Mouse (Mus musculus): ENCODE results near the gene Gad2. TPM values are rescaled to one million over a fixed set of nuclear protein-coding genes. Genes with fewer than 3 reads are reported as not detected.
"Not testable (repeated sequence)": the region's sequence is repeated elsewhere in the genome, so short reads cannot be mapped to it uniquely, and the experiment has no call there.

Gad2 gene
- total RNA-seq (2022) = under 1 TPM in 1 of 4 experiments, not detected in 3; 0.05 TPM

DNA sequence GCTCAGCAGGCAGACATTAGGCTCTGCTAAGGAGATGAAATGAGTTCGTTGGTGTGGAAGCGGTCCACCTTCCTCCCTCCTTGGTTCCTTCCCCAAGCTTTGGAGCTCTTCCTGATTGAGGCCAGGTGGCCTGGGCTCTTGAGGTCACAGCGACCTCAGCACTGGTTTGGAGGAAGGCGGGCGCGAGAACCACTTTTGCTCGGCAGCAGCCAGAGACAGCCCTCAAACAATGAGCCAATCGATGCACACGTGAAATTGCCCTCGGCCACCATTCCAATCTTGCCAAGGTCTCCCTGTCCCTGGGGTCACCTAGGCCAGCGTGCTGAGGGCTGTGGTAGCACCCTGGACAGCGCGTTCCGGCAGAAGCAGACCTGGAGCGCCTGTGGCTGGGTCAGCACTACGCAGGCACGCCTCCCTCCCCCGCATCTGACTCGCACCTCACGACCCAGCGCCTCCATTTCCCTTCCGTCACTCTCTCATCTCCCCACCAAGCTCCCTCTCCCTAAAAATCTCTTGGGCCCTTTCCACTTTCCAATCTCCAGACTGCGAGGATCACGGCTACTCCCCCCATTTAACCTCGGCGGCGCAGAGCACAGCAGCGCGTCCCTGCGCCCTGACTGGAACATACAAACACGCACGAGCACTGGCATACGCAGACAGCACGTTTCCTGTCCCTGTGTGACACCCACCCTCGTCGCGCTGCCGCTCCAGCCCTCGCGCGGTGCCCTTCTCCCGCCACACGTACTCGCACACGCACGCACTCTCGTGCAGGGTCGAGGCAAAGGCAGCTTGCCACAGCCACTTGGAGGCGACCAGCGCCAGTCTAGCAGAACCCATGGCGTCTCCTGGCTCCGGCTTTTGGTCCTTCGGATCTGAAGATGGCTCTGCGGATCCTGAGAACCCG is at the start of gene Gad2:
Gad2 (plus strand) TSS at position 378 of the 904 bp plus-strand sequence.
- DNase-seq (ENCODE audit: low spot score in 2 of 2) = no peak

DNA sequence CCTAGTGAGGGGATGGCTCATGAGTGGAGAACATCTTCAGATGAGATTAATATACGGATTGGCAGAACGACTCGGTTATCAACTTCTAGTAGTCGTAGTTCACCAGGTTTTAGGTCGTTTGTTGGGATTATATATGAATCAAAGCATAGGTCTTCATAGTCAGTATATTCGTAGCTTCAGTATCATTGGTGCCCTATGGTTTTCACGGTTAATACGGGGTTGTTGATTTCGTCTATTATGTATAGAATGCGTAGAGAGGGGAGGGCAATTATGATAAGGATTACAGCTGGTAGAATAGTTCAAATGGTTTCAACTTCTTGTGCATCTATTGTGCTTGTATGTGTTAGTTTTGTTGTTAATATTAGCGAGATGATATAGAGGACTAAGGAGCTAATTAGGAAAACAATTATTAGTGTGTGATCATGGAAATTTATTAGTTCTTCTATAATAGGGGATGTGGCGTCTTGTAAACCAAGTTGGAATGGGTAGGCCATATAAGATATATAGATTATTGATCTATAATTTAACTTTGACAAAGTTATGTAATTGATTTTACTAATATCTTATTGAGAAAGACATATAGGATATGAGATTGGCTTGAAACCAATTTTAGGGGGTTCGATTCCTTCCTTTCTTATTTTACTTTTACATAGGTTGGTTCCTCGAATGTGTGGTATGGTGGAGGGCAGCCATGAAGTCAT is 34.4 kb upstream of the Gad2 start:
- not testable (repeated sequence) for DNase-seq (ENCODE audit: low spot score in 2 of 2)

DNA sequence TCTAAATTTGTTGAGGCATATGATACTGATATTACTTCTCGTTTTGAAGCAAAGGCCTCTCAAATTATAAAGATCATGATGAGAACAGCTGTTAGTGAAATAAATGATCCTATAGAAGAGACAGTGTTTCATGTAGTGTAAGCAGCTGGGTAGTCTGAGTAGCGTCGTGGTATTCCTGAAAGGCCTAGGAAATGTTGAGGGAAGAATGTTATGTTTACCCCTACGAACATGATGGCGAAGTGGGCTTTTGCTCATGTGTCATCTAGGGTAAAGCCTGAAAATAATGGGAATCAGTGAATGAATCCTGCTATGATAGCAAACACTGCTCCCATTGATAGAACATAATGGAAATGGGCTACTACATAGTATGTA is 33.8 kb upstream of the Gad2 start:
- not testable (repeated sequence) for DNase-seq (ENCODE audit: low spot score in 2 of 2)

DNA sequence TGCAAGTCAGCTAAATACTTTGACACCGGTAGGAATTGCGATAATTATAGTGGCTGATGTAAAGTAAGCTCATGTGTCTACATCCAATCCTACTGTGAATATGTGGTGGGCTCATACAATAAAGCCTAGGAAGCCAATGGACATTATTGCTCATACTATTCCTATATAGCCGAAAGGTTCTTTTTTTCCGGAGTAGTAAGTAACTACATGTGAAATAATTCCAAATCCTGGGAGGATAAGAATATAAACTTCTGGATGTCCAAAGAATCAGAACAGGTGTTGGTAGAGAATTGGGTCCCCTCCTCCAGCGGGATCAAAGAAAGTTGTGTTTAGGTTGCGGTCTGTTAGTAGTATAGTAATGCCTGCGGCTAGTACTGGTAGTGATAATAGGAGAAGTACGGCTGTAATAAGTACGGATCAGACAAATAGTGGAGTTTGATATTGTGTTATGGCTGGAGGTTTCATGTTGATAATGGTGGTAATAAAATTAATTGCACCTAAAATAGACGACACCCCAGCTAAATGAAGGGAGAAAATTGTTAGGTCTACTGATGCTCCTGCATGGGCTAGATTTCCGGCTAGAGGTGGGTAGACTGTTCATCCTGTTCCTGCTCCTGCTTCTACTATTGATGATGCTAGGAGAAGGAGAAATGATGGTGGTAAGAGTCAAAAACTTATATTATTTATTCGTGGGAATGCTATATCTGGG is 33.2 kb upstream of the Gad2 start:
- DNase-seq (ENCODE audit: low spot score in 2 of 2) = not testable (repeated sequence)

DNA sequence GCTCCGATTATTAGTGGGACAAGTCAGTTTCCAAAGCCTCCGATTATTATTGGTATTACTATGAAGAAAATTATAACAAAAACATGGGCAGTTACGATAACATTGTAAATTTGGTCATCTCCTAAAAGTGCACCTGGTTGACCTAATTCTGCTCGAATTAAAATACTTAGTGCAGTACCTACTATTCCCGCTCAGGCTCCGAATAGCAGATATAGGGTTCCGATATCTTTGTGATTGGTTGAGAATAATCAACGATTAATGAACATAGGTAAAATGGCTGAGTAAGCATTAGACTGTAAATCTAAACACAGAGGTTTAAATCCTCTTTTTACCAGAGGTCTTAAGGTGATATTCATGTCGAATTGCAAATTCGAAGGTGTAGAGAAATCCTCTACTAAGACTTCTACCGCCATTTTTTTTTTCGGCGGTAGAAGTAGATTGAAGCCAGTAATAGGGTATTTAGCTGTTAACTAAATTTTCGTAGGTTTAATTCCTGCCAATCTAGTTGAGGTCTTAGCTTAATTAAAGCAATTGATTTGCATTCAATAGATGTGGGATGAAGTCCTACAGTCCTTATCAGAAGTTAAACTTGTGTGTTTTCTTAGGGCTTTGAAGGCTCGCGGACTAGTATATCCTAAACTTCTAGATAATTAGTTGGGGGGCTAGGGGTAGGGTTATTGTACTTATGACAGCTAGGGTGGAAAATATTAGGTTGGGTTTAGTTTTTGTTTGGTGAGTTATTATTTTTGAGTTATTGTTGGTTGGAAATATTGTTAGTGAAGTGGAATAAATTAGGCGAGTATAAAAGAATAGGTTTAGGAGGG is 32.4 kb upstream of the Gad2 start:
- DNase-seq (ENCODE audit: low spot score in 2 of 2) = not testable (repeated sequence)

DNA sequence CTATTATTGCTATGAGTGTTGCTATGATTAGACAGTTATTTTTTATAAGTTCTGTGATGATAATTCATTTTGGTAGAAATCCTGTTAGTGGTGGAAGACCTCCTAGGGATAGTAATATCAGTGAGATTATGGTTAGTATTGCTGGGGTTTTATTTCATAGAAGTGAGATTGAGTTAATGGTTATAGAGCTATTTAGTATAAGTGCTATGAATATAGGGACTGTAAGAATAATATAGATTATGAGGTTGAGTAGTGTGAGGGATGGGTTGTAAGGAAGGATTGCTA is 31.9 kb upstream of the Gad2 start:
- no peak for DNase-seq (ENCODE audit: low spot score in 2 of 2)

DNA sequence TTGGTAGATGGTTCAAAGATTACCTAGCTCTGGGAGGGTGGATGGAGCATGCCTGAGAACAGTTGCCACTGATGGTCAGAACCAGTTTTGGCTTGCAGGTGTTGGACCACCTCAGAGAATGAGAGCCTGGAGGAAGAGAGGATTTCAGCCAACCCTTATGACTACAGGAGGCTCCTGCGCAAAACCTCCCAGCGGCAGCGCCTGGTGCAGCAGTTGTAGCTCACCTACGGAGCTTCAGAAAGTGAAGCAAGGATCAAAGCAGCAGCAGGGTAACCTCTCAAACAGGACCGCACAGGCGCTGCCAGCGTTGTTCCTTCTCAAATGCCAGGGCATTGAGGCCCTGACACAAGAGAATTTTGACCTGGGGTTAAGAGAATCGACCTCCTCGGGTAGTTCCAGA is 4.1 kb upstream of the Gad2 start:
- no peak for DNase-seq (ENCODE audit: low spot score in 2 of 2)

DNA sequence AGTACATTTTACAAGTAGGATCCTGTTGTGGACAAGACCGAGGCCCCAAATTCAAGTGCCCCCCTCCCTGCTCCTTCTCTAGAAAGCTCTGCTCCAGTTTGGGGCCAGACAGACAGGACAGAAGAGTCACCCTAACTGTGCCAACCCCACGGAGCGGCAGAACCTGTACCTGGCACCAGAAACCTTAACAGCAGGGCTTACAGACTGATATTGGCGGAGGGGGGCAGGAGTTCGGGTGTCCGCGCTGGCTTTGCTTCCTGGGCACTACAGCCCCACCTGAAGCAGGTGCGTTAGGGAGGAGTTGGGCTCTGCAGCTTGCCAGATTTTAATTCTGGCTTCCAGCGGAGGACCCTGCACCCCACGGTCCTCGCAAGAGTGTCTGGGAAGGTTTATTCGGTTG is 2.6 kb upstream of the Gad2 start:
- no peak for DNase-seq (ENCODE audit: low spot score in 2 of 2)

DNA sequence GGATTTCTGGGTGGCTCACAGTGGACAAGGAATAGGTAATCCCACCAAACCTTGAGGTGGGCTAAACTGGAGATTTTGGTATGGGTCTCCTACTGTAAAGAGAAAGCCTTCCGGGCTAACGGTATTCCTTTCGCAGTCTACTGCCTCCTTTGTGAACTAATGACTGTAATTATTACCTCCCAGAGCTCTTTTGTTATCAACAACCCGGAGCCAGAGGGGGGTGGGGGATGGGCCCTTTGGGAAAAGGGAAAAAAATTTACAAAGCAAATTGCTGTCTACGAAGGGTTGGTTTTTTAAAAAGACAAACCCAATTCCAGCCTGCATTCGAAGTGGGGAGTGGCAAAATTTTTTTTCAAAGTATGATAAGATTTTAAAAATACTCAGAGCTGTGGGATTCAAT is 2.0 kb upstream of the Gad2 start:
- DNase-seq (ENCODE audit: low spot score in 2 of 2) = no peak

DNA sequence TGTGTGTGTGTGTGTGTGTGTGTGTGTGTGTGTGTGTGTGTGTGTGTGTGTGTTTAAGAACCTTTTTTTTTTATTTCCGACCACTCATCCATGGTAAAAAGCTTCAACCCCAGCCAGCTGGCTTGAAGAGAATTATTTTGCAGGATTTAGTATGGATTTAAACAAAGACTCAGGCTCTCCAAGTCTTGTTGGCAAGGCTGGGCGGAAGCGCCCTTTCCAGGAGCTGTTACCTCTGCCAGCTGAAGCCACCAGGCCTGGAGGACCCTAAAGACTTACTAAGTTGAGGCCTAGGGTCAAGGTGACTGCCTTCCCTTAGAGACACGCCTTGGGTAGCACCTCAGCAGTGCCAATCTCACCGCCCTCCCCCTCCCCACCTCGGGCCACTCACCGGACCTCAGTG is 1.5 kb upstream of the Gad2 start:
- DNase-seq (ENCODE audit: low spot score in 2 of 2) = no peak

DNA sequence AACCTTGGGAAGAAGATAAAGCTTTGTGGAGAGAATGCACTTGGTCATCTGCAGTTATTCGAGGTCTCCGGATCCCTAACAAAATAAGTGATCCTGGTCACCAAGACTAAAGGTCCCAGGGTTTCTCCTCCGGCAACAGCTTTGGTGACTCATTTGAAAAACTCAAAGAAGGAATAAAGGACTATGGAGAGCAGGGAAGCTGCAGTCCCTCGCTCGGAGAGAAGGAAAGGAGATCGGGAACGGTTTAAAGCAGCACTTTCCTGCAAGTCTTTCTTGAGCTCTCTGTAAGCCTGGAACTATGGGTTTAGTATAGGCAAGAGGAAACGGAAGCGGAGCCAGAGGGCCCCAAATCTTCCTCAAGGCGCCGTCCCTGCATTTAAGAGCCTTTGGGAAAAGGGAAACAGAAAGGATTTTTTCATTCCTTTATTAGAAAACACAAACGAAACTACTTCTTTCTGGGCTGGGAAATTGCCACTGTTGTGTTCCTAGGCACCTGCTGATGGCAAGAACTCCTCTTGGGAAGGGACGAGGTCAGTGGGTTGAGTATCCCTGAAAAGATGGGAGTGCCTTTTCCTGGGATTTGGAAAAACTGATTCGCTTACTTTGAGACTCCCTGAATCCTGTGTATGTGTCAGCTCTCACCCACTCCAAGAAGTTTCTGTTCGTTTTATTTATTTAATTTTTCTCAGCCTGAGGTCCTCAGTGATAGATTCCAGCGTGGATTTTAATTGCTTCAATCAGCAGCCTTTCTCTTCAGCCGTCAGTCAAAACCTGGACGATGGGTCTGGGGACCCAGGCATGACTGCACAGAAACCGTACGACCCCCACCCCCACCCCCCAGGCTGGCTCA is 802 bp upstream of the Gad2 start:
- no peak for DNase-seq (ENCODE audit: low spot score in 2 of 2)

DNA sequence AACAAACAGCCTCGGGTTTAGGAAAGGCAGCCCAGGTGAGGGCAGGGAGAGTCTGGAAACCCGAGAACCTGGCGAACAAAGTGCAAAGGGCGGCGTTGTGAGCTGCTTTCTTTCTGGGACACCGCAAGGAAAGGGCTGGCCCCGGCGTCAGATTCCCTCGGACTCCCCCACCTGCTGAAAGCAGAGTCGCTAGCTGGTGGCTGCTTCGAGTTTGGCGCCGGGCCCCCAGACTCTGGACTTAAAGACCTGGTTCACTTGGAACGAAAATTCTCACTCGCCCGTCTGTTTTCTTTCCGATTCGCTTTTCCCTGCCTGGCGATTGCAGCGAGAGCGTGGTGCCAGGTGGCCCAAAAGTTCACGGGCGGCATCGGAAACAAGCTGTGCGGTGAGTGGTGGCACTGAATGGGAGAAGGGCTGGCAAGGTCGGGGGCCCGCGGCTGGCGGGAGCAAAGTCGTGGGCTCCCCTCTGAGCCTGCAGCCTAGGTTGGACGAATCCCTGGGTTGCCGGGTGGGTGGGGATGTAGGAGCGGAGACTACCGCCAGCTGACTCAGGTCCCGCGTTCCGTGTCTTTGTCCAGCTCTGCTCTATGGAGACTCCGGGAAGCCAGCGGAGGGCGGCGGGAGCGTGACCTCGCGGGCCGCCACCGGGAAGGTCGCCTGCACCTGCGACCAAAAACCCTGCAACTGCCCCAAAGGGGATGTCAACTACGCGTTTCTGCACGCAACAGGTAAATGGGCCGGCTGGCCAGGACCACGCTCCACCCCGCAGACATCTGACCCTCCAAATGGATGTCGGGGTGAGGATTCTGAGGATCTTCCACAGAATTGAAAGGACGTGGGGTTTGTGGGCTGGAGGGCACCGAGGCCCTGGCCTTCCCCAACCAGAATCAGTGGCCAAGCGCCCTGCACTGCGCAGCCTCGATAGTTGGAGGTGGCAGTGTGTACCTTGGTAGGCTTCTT is 1.4 kb downstream of the Gad2 start:
- no peak for DNase-seq (ENCODE audit: low spot score in 2 of 2)

DNA sequence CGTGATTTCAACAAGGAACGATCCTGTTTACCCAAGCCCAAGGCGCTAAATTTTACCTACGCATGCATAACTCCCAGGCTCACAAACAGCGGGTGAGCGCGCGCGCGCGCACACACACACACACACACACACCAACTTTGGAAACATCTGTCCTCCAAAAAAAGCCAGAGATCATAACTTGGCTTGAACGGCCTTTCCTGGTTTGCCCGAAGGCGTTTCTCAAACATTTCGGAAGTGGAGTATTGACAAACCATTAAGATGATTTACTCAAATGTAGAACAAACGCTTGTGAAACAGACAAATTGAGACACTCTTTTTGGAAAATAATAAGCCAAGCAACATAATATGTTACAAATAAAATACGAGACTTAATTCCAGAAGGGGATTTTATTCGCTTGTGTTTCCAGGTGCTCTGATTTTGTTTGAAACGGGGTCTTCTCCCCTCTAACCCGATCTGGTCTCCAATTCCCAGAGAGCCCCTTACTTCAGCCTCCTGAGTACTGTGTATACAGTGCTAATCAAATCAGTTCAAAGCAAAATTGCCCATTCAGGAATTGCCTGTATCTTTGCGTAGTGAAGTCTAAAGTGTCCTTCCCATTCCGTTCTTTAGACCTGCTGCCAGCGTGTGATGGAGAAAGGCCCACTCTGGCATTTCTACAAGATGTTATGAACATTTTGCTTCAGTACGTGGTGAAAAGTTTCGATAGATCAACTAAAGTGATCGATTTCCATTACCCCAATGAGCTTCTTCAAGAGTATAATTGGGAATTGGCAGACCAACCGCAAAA is 2.4 kb downstream of the Gad2 start:
- no peak for DNase-seq (ENCODE audit: low spot score in 2 of 2)

DNA sequence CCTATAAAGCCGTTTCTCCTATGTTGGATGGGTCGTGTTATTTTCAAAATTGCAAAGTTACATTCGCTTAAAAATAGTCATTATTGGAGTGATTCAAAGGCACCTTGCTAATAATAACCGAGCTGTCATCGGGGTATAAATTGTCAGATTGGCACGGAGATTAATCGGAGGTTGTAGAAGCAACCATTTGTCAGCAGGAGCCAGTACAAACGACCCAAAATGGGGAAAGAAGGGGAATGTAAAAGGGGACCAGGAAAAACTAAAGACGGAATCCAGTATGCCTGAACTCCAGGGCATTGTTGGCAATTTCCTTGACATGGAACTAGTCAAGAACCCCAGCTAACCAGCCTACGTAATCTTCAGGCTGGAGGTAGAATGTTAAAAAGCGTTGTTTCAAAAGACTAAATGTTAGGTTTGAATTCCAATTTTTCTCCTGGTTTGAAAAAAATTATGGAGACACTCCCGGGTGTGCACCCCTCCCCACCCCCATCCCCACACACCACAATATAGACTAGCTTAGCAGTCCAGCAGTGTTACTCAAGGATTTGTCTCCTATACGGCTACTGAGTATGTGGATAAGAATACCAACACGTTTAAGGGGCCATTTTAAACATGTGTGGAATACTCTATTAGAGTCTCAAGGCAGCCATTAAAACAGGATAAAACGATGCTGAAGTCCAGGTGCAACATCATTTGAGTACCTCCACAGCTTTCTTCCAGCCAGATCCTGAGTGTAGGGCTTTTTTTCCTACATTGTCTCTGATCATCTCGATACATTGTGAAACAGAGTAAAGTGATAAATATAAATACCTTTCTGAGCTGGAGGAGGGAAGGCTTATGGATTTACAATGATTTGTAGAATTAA is 3.3 kb downstream of the Gad2 start:
- no peak for DNase-seq (ENCODE audit: low spot score in 2 of 2)

DNA sequence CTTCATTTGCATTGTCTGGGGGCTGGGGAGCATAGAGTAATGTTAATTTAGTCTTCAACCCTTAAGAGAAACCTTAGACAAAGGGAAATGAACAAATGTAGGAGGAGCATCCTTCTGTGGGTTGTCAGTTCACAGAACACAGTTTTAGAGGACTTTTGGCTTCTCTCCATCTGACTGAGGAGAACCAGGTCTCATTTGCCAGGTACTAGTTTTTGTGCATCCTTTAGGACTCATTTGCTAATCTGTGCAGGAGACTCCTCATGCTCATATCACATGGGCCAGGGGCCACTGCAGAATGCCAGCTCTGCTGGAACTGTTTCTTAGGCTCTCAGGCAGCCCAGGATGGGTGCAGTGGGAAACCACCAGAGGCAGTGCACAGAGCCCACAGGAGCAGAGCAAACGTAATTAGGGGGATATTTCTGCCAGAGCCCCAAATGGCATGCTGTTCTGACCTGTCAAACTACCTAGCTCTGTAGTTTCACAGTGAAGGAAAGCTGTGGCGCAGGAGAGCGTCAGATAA is 5.2 kb downstream of the Gad2 start:
- no peak for DNase-seq (ENCODE audit: low spot score in 2 of 2)

DNA sequence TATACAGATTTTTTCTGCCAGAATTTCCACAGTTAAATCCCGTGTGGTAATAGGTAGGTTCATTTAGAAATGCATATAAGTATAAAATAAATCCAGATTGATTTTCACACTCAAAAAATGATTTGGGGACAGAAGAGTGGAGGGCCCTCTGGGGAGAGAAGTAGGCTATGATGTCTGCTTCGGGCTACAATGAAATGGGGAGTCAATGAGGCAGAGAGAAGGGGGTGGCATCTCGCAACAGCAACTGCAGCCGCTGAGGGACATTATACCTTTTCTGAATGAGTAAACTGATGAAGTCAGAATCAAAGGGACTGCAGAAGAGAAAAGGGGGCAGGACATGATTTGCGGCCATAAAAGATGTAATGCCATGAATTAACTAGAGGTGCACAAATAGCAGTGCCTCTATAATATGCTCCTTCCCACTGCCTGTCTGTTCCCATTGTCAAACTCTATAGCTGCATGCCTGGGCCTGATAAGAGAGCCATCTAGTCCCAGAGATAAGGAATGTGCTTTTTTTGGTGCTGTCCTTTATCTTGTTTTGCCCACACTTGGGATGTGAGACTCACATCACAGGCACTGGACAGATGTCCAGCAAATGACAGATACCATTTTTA is 5.9 kb downstream of the Gad2 start:
- DNase-seq (ENCODE audit: low spot score in 2 of 2) = no peak

DNA sequence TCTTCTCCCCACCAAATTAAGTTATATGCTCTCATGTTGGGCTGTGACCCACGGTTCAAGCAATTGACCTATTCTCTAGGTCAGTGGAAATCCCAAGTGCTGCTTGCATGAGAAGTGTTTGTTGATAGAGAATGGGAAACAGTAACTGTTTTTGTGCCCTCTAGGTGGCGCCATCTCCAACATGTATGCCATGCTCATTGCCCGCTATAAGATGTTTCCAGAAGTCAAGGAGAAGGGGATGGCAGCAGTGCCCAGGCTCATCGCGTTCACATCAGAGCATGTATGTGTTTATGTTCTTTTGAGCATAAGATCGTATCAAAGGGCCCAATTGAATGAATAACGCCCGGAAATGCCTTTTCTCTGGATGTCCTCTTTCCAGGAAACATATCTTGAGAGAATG is 12.8 kb downstream of the Gad2 start:
- DNase-seq (ENCODE audit: low spot score in 2 of 2) = no peak
